Mouse (Mus musculus): Measurements from ENCODE around the gene Rubcn. TPM values are rescaled to one million over a fixed set of nuclear protein-coding genes. Genes with fewer than 3 reads are reported as not detected.
A peak's percentile ranks its signal among the peaks of the same experiment; 100 is the strongest.

The Rubcn gene
- polyA plus RNA-seq, 1 experiment from 2014 or later: 12.0 TPM

- ATAC-seq (replicated peaks; ENCODE audit: low FRiP score, low read depth) (no peak), DNase-seq (ENCODE audit: low spot score) (no peak)
- H3K4me1 ChIP-seq (replicated peaks; ENCODE audit: insufficient read depth, low read length): peaks cover 5% of the 10 kb centered on the region; the same call in 1 of the 2 replicates
- no peaks in the 10 kb centered on the region for H3K36me3 ChIP-seq (ENCODE audit: insufficient read depth, low read length)
- 91% methylated on average over 4 of the region's 4 CpGs for WGBS
- H3K9ac ChIP-seq (ENCODE audit: low read depth, low read length): no peak within 1 kb of the TSS
- TF ChIP-seq CTCF (IDR thresholded peaks at IDR 0.05; ENCODE audit: low read depth): no peak
- H3K9me3 ChIP-seq (replicated peaks; ENCODE audit: low read length): no peaks in the 10 kb centered on the region
- H3K27ac ChIP-seq: no peak within 1 kb of the TSS
- H3K4me3 ChIP-seq (replicated peaks; ENCODE audit: low read depth, low read length): no peak within 1 kb of the TSS
- H3K4me2 ChIP-seq (ENCODE audit: low read length): no peak within 1 kb of the TSS
- H3K27me3 ChIP-seq (ENCODE audit: insufficient read depth, low read length): no peaks in the 10 kb centered on the region
Measured at GRCm38 (mm10) chr16:32810321-32810720, 67.2 kb downstream of the Rubcn start, which contains the start of gene Smbd1. Gene Smbd1, minus strand, starts transcription at chr16:32810477.

GRCm38 (mm10) chr16:32807408-32808185, 70.0 kb downstream of the Rubcn start:
- H3K4me3 ChIP-seq (replicated peaks; ENCODE audit: low read depth, low read length): no peak overlapping the region
- H3K9ac ChIP-seq (ENCODE audit: low read depth, low read length): no peak overlapping the region
- H3K4me1 ChIP-seq (replicated peaks; ENCODE audit: insufficient read depth, low read length): no peaks in the 10 kb centered on the region
- 58% methylated on average over 8 of the region's 8 CpGs for WGBS
- peak; percentile 15; the same call in 1 of the 2 replicates for TF ChIP-seq CTCF (IDR thresholded peaks at IDR 0.05; ENCODE audit: low read depth)
- H3K27me3 ChIP-seq (ENCODE audit: insufficient read depth, low read length): no peaks in the 10 kb centered on the region
- ATAC-seq (replicated peaks; ENCODE audit: low FRiP score, low read depth) (no peak), DNase-seq (ENCODE audit: low spot score) (no peak)
- no peak overlapping the region for H3K27ac ChIP-seq
- H3K9me3 ChIP-seq (replicated peaks; ENCODE audit: low read length): no peaks in the 10 kb centered on the region
- H3K36me3 ChIP-seq (ENCODE audit: insufficient read depth, low read length): no peaks in the 10 kb centered on the region
- no peak overlapping the region for H3K4me2 ChIP-seq (ENCODE audit: low read length)

GRCm38 (mm10) chr16:32805151-32805550, 72.4 kb downstream of the Rubcn start:
- 60% methylated on average over 7 of the region's 7 CpGs for WGBS
- Histone ChIP-seq H3K4me2 (ENCODE audit: low read length) (no peak overlapping the region), H3K9ac (ENCODE audit: low read depth, low read length) (no peak overlapping the region), H3K27ac (peak overlapping the region; percentile 62), H3K36me3 (ENCODE audit: insufficient read depth, low read length) (no peaks in the 10 kb centered on the region), H3K4me1 (replicated peaks; ENCODE audit: insufficient read depth, low read length) (no peaks in the 10 kb centered on the region), H3K9me3 (replicated peaks; ENCODE audit: low read length) (no peaks in the 10 kb centered on the region), H3K4me3 (replicated peaks; ENCODE audit: low read depth, low read length) (no peak overlapping the region), H3K27me3 (ENCODE audit: insufficient read depth, low read length) (no peaks in the 10 kb centered on the region)
- no peak; the same call in 1 of the 2 replicates for ATAC-seq (replicated peaks; ENCODE audit: low FRiP score, low read depth)
- no peak for TF ChIP-seq CTCF (IDR thresholded peaks at IDR 0.05; ENCODE audit: low read depth)
- no peak for DNase-seq (ENCODE audit: low spot score)

- no peak for DNase-seq (ENCODE audit: low spot score)
- 0 out of 2 replicates have a peak, but pooled peaks have one; percentile 15 for ATAC-seq (replicated peaks; ENCODE audit: low FRiP score, low read depth)
- Histone ChIP-seq H3K27ac (no peak overlapping the region), H3K4me2 (ENCODE audit: low read length) (no peak overlapping the region), H3K4me1 (replicated peaks; ENCODE audit: insufficient read depth, low read length) (no peaks in the 10 kb centered on the region), H3K27me3 (ENCODE audit: insufficient read depth, low read length) (no peaks in the 10 kb centered on the region), H3K9me3 (replicated peaks; ENCODE audit: low read length) (no peaks in the 10 kb centered on the region), H3K36me3 (ENCODE audit: insufficient read depth, low read length) (no peaks in the 10 kb centered on the region), H3K4me3 (replicated peaks; ENCODE audit: low read depth, low read length) (no peak overlapping the region), H3K9ac (ENCODE audit: low read depth, low read length) (no peak overlapping the region)
- WGBS: 28% methylated on average over 5 of the region's 5 CpGs
- no peak for TF ChIP-seq CTCF (IDR thresholded peaks at IDR 0.05; ENCODE audit: low read depth)
Measured at GRCm38 (mm10) chr16:32803901-32804300, 73.7 kb downstream of the Rubcn start.

GRCm38 (mm10) chr16:32803252-32803853, 74.2 kb downstream of the Rubcn start:
- WGBS: 25% methylated on average over 6 of the region's 6 CpGs
- H3K4me1 ChIP-seq (replicated peaks; ENCODE audit: insufficient read depth, low read length): no peaks in the 10 kb centered on the region
- peak; percentile 57 for DNase-seq (ENCODE audit: low spot score)

GRCm38 (mm10) chr16:32797426-32797689, 80.2 kb downstream of the Rubcn start, which contains the start of gene Muc20:
Gene Muc20, minus strand, starts transcription at chr16:32797435.
- no peaks in the 10 kb centered on the region for H3K9me3 ChIP-seq (replicated peaks; ENCODE audit: low read length)
- no peak for TF ChIP-seq CTCF (IDR thresholded peaks at IDR 0.05; ENCODE audit: low read depth)
- H3K36me3 ChIP-seq (ENCODE audit: insufficient read depth, low read length): no peaks in the 10 kb centered on the region
- no peaks in the 10 kb centered on the region for H3K4me1 ChIP-seq (replicated peaks; ENCODE audit: insufficient read depth, low read length)
- DNase-seq (ENCODE audit: low spot score) (no peak), ATAC-seq (replicated peaks; ENCODE audit: low FRiP score, low read depth) (no peak)
- H3K27me3 ChIP-seq (ENCODE audit: insufficient read depth, low read length): no peaks in the 10 kb centered on the region
- H3K9ac ChIP-seq (ENCODE audit: low read depth, low read length): no peak within 1 kb of the TSS
- 54% methylated on average over 3 of the region's 3 CpGs for WGBS
- H3K4me2 ChIP-seq (ENCODE audit: low read length): no peak within 1 kb of the TSS
- peak within 1 kb of the TSS; percentile 38 for H3K27ac ChIP-seq
- H3K4me3 ChIP-seq (replicated peaks; ENCODE audit: low read depth, low read length): no peak within 1 kb of the TSS

More at GRCm38 (mm10) chr16:32803252-32803853, 74.2 kb downstream of the Rubcn start:
- no peaks in the 10 kb centered on the region for H3K36me3 ChIP-seq (ENCODE audit: insufficient read depth, low read length)
- no peaks in the 10 kb centered on the region for H3K27me3 ChIP-seq (ENCODE audit: insufficient read depth, low read length)
- no peaks in the 10 kb centered on the region for H3K9me3 ChIP-seq (replicated peaks; ENCODE audit: low read length)
- TF ChIP-seq CTCF (IDR thresholded peaks at IDR 0.05; ENCODE audit: low read depth): no peak
- H3K9ac ChIP-seq (ENCODE audit: low read depth, low read length): no peak overlapping the region
- H3K4me2 ChIP-seq (ENCODE audit: low read length): no peak overlapping the region
- ATAC-seq (replicated peaks; ENCODE audit: low FRiP score, low read depth): 0 out of 2 replicates have a peak, but pooled peaks have one; percentile 25
- peak overlapping the region; percentile 60; the same call in 1 of the 2 replicates for H3K27ac ChIP-seq
- H3K4me3 ChIP-seq (replicated peaks; ENCODE audit: low read depth, low read length): no peak overlapping the region

All from kidney, postnatal 0 days (tissue).